Mouse (Mus musculus) layer of hippocampus, postnatal 10 days (tissue): ENCODE results near the gene Gm34653. TPM values are rescaled to one million over a fixed set of nuclear protein-coding genes. Genes with fewer than 3 reads are reported as not detected.

ENCODE experiments used
- DNase-seq, 2 experiments: peaks; one replicate each; pipeline ENCODE4 v3.0.0; 2021; ENCODE audit warnings: low spot score in 2 of 2
- total RNA-seq, 2 experiments: library from RNA; stranded (reverse); gene quantifications; 2 replicates each; pipeline ENCODE4 v1.2.3; 2021

Gm34653 gene
- total RNA-seq, 2 experiments from 2014 or later = not detected

- DNase-seq = no peak
Observed at GRCm38 (mm10) chr2:34882757-34883156, 50.0 kb downstream of the Gm34653 start.

GRCm38 (mm10) chr2:34883190-34883589, 50.4 kb downstream of the Gm34653 start:
- DNase-seq = no peak

GRCm38 (mm10) chr2:34884186-34884585, 51.4 kb downstream of the Gm34653 start:
- DNase-seq = no peak

Other genes with a start within 250 kb of the Gm34653 start
- gene Gapvd1, start 77.8 kb upstream of the Gm34653 start, total RNA-seq = 100 to 1,000 TPM; 108 to 114 TPM
- gene Hspa5, start 61.0 kb upstream of the Gm34653 start, total RNA-seq = 100 to 1,000 TPM; 219 to 226 TPM
- 10 to 100 TPM; 23.8 to 26.1 TPM for gene Rabepk, start 33.1 kb upstream of the Gm34653 start, total RNA-seq
- 10 to 100 TPM; 88.5 to 89.5 TPM for gene Fbxw2, start 6.7 kb upstream of the Gm34653 start, total RNA-seq
- gene Cutal, start 41.4 kb downstream of the Gm34653 start, total RNA-seq = under 1 TPM; 0.27 to 0.47 TPM
- gene Psmd5, start 42.0 kb downstream of the Gm34653 start, total RNA-seq = 10 to 100 TPM; 39.6 to 48.0 TPM
- gene Phf19, start 81.0 kb downstream of the Gm34653 start, total RNA-seq = 1 to 10 TPM; 1.9 to 3.4 TPM
- 1 to 10 TPM in 1 of 2 experiments, under 1 TPM in 1; 0.94 to 2.4 TPM for gene Traf1, start 128.8 kb downstream of the Gm34653 start, total RNA-seq
- gene Hc, start 228.4 kb downstream of the Gm34653 start, total RNA-seq = under 1 TPM in 1 of 2 experiments, not detected in 1; 0.23 TPM